Mouse (Mus musculus) retina, adult 2 months (tissue): Measurements from ENCODE around the gene Dnase2a.

Experiments used
- DNase-seq: peaks from one replicate; pipeline ENCODE4 v3.0.0-alpha.2; 2012; ENCODE audit warnings: low read depth, low spot score

Gene Dnase2a

DNA sequence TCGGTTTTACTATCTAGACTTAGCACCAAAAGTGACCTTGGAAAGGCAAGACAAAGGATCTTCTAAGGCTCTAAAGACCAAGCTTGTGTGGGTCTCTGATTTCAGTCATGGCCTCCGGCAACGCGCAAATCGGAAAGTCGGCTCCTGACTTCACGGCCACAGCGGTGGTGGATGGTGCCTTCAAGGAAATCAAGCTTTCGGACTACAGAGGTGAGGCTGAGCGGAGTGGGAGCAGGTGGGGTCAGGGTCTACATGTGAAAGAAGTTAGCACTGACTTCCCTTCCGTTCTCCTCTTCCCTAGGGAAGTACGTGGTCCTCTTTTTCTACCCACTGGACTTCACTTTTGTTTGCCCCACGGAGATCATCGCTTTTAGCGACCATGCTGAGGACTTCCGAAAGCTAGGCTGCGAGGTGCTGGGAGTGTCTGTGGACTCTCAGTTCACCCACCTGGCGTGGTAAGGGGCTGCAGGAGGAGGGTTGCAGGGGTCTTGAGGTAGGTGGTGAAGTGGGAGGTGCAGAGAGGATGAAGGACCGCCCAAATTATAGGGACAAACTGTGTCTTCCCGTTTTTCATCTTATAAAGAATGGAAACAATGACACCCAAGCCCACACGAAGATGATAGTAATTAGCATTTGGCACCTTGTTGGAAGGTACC lies 61.9 kb downstream of the Dnase2a start:
- no peak for DNase-seq

DNA sequence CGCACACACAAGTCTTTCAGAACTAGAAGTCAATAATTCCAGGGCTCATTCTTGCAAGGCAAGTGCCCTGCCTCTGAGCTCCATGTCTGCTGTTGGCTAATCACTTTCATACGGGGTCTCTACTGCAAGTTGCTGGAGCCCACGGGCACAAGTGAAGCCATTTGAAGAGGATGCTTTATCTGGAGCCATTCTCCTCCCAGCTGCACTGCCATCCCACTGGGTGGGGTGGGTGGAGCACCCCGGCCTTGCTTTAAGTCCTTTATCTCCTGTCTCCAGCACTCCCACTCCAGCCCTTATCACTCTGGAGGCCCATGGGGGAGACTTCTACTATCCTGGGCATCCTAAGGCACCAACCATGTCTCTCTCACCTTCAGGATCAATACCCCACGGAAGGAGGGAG lies 62.6 kb downstream of the Dnase2a start:
- DNase-seq = no peak
